Mouse (Mus musculus) hindbrain, embryonic 11.5 days (tissue): ENCODE data around the gene Cpn1. TPM values are rescaled to one million over a fixed set of nuclear protein-coding genes. Genes with fewer than 3 reads are reported as not detected.
"Not testable (repeated sequence)": the region's sequence is repeated elsewhere in the genome, so short reads cannot be mapped to it uniquely, and the experiment has no call there.

ENCODE experiments used
- ATAC-seq: fragments of 200-750 bp; cut with Nextera tagmentation; 2 replicates; pipeline ENCODE4 v1.8.0; 2017; ENCODE audit warnings: mild to moderate bottlenecking, moderate TSS enrichment, moderate library complexity; ENCODE audit not compliant: low FRiP score
- DNase-seq: peaks from one replicate; pipeline ENCODE4 v3.0.0-alpha.2; 2015; ENCODE audit warnings: low spot score
- H3K27ac ChIP-seq: fragments of 300-500 bp; sonication (generic); 2 replicates; pipeline ENCODE4 v1.5.1; 2014; ENCODE audit warnings: mild to moderate bottlenecking, low read depth, low read length
- H3K27me3 ChIP-seq: fragments of 300-500 bp; sonication (generic); 2 replicates; pipeline ENCODE4 v1.6.1; 2014; ENCODE audit warnings: mild to moderate bottlenecking, low read length, moderate library complexity, mixed read lengths; ENCODE audit not compliant: control insufficient read depth, insufficient read depth
- H3K36me3 ChIP-seq: fragments of 300-500 bp; sonication (generic); 2 replicates; pipeline ENCODE4 v1.6.1; 2014; ENCODE audit warnings: mild to moderate bottlenecking, low read length, moderate library complexity, mixed read lengths; ENCODE audit not compliant: control insufficient read depth, insufficient read depth
- H3K4me1 ChIP-seq: fragments of 300-500 bp; sonication (generic); replicated peaks from 2 replicates; pipeline ENCODE4 v1.6.1; 2014; ENCODE audit warnings: low read length, mixed read lengths; ENCODE audit not compliant: control insufficient read depth, insufficient read depth
- H3K4me2 ChIP-seq: fragments of 300-500 bp; sonication (generic); replicated peaks from 2 replicates; pipeline ENCODE4 v1.6.1; 2014; ENCODE audit warnings: mild to moderate bottlenecking, low read depth, low read length
- H3K4me3 ChIP-seq: fragments of 300-500 bp; sonication (generic); 2 replicates; pipeline ENCODE4 v1.5.1; 2014; ENCODE audit warnings: low read depth, low read length
- H3K9ac ChIP-seq: fragments of 300-500 bp; sonication (generic); 2 replicates; pipeline ENCODE4 v1.6.1; 2014; ENCODE audit warnings: low read depth, low read length
- H3K9me3 ChIP-seq: fragments of 300-500 bp; sonication (generic); 2 replicates; pipeline ENCODE4 v1.6.1; 2016; ENCODE audit warnings: low read length; ENCODE audit not compliant: control insufficient read depth
- WGBS: fragments of 180-500 bp; shearing (Covaris S2); extraction: QIAGEN DNeasy Blood & Tissue Kit; methylation state at CpG from one replicate; pipeline ENCODE4 v1.1.7; 2014; 5-methylcytosine and 5-hydroxymethylcytosine counted together
- polyA plus RNA-seq: library from polyadenylated mRNA; unstranded; fragments of >200 nt; fragmentation: Nextera tagmentation; extraction: Ambion mirVana; gene quantifications from 2 replicates; pipeline ENCODE4 v1.2.1, GENCODE M21; 2014

The Cpn1 gene
- polyA plus RNA-seq, 1 experiment from 2014 or later, result 0.54 TPM

DNA sequence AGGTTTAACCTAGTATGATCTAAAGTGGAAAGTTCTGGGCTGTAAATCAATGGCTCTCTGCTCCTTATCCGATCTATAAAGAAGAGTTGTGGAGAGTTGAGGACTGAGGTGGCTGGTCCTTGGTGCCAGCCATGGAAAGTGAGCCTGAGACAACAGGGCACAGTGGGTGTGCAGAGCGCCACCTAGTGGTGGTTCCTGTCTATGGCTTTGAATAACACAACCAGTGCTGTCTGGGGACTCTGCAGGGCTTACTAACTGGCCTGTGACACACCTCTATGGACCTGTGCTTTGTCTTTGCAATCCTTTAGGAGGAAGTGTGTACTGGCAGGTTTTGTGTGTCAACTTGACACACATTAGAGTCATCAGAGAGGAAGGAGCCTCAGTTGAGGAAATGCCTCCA is 27.2 kb downstream of the Cpn1 start:
- no peaks in the 10 kb centered on the region for H3K27me3 ChIP-seq
- 26% methylated on average over 2 of the region's 2 CpGs for WGBS
- ATAC-seq, result no peak
- peak; percentile 83 for DNase-seq
- no peak overlapping the region for H3K4me2 ChIP-seq
- no peak overlapping the region for H3K4me3 ChIP-seq
- no peaks in the 10 kb centered on the region for H3K9me3 ChIP-seq
- no peaks in the 10 kb centered on the region for H3K4me1 ChIP-seq
- no peaks in the 10 kb centered on the region for H3K36me3 ChIP-seq
- H3K9ac ChIP-seq, result no peak overlapping the region
- H3K27ac ChIP-seq, result no peak overlapping the region

DNA sequence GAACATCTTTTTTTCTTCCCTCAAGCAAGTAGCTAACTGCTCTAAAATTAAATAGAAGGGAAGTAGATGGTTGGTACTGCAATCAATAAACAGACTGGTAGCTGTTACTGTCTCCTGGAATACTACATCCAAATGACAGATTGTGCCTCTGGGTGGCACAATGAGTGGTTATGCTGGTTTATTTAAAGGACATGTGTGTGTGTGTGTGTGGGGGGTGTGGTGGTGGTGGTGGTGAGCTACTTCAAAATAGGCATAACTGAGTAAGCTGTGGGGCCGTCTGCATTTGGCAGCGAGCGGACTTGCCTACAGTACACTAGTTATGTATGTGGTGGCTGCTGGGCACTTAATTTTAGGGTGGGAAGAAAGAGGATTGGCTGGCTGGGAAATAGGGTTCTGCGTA is 28.5 kb downstream of the Cpn1 start:
- H3K36me3 ChIP-seq, result no peaks in the 10 kb centered on the region
- H3K4me2 ChIP-seq, result no peak overlapping the region
- H3K27ac ChIP-seq, result no peak overlapping the region
- no peaks in the 10 kb centered on the region for H3K27me3 ChIP-seq
- H3K4me1 ChIP-seq, result no peaks in the 10 kb centered on the region
- H3K9me3 ChIP-seq, result no peaks in the 10 kb centered on the region
- H3K9ac ChIP-seq, result no peak overlapping the region
- DNase-seq (no peak), ATAC-seq (no peak)
- H3K4me3 ChIP-seq, result no peak overlapping the region
- 83% methylated on average over 4 of the region's 4 CpGs for WGBS

DNA sequence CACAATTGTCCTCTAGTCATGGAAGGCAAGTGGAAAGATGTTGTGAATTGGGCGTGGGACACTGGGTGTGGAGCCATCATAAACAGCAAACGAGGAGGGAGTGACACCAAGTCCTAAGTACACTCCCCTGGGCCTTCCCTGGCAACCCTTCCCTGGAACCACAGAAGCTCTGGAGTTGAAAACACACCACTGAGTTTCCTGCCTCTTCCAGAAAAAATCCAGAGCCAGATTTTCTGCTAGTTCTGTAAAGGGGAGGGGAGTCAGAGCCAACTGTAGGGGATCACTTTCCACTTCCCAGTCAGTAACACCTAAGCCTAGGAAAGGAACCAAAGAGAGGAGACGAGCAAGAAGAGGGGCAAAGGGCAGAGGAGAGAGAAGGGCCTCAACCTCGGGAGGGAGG is 29.0 kb downstream of the Cpn1 start:
- Histone ChIP-seq H3K9me3 (no peaks in the 10 kb centered on the region), H3K4me2 (no peak overlapping the region), H3K4me3 (no peak overlapping the region), H3K36me3 (no peaks in the 10 kb centered on the region), H3K4me1 (no peaks in the 10 kb centered on the region), H3K27ac (no peak overlapping the region), H3K9ac (no peak overlapping the region), H3K27me3 (no peaks in the 10 kb centered on the region)
- no peak for ATAC-seq
- WGBS, result 28% methylated on average over 4 of the region's 4 CpGs
- no peak for DNase-seq

DNA sequence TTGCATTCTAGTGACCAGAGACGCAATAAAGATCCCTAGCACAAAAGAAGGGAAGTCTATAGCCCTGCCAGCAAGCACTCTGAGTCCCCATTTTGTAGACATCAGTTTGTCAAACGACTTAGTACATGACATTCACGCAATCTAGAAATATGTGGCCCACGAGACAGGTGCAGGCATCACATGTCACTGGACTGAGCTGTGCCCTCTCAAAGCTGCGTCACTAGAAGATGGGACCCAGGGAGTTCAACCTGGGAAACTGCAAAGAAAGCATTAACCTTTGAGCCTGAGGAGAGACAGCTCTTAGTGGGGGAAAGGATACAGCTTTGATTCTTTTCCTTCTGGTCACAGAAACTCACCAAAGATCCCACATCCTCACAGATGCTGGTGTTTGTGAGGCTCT is 31.1 kb downstream of the Cpn1 start:
- H3K36me3 ChIP-seq, result no peaks in the 10 kb centered on the region
- H3K4me1 ChIP-seq, result no peaks in the 10 kb centered on the region
- H3K4me2 ChIP-seq, result no peak overlapping the region
- whole genome bisulfite sequencing, result 79% methylated on average over 5 of the region's 5 CpGs
- H3K4me3 ChIP-seq, result no peak overlapping the region
- no peak for ATAC-seq
- H3K9me3 ChIP-seq, result no peaks in the 10 kb centered on the region
- no peak overlapping the region for H3K27ac ChIP-seq
- no peaks in the 10 kb centered on the region for H3K27me3 ChIP-seq
- DNase-seq, result no peak
- no peak overlapping the region for H3K9ac ChIP-seq

DNA sequence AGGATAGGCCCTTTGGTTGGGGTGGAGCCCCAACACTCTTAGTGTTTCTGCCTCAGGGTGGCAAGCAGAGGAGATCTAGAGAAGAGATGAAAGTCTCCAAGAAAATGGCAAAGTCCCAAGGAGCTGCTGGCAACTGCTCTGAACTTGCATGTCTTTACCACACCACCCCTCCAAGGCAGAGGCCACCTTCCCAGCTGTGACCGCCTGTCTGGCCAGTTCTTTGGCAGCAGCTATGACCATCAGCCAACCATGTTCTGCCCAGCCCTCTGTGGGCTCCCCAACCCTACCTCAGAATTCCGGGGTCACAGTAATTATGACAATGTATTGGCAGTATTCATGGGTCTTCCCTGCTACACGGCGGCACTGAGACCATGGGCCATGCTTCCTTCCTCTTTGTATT is 31.5 kb downstream of the Cpn1 start:
- no peak overlapping the region for H3K9ac ChIP-seq
- no peaks in the 10 kb centered on the region for H3K4me1 ChIP-seq
- ATAC-seq (no peak), DNase-seq (no peak)
- H3K4me3 ChIP-seq, result no peak overlapping the region
- 74% methylated on average over 4 of the region's 4 CpGs for WGBS
- H3K27me3 ChIP-seq, result no peaks in the 10 kb centered on the region
- no peaks in the 10 kb centered on the region for H3K36me3 ChIP-seq
- no peak overlapping the region for H3K4me2 ChIP-seq
- H3K27ac ChIP-seq, result no peak overlapping the region
- no peaks in the 10 kb centered on the region for H3K9me3 ChIP-seq

DNA sequence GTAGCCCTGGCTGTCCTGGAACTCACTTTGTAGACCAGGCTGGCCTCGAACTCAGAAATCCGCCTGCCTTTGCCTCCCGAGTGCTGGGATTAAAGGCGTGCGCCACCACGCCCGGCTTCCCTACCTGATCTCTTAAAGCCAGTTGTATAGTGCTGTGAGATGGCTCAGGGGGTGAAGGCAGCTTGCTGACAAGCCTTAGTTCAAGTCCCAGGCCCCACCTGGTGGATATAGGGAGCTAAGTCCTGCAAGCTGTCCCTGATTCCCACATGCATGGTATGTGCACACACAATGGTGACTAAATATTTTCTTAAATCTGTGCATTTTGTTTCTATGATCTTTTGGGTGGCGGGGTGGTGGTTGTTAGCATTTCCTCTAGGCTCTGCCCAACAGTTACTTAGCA is 33.4 kb downstream of the Cpn1 start:
- not testable (repeated sequence) for H3K4me2 ChIP-seq, H3K36me3 ChIP-seq, H3K27ac ChIP-seq, DNase-seq, H3K4me1 ChIP-seq, H3K9me3 ChIP-seq, H3K9ac ChIP-seq, H3K4me3 ChIP-seq, H3K27me3 ChIP-seq, ATAC-seq
- 92% methylated on average over 6 of the region's 8 CpGs for WGBS

DNA sequence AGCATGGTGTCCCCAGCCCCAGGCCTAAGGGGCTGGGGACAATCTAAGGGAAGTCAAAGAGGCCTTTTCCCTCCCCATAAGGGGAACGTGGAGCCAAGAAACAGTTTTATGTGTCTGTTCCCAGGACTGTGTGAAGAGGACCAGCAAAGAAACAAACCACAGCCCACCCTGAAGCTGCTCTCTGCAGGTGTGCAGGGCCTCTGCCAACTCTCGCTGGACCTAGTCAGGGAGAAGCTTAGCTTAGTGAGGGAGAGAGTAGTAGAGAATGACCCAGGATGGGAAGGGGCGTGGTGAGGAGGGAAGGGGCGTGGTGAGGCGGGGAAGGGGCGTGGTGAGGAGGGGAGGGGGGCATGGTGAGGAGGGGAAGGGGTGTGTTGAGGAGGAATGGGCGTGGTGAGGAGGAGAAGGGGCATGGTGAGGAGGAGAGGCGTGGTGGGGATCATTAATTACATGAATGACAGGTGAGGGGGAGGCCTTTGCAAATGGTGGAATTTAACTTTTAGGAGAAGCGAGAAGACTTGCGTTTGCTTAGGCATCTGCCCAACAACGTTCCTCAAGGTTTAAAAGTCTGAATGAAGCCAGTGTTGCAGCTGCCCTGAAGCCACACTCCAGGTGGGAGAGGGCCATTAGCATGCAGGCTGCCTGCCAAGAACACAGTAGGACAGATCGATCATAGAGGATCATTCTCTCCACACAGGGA is 37.1 kb downstream of the Cpn1 start:
- no peak overlapping the region for H3K9ac ChIP-seq
- DNase-seq (peak; percentile 35), ATAC-seq (no peak)
- H3K4me1 ChIP-seq, result no peaks in the 10 kb centered on the region
- H3K9me3 ChIP-seq, result no peaks in the 10 kb centered on the region
- H3K4me2 ChIP-seq, result no peak overlapping the region
- H3K27me3 ChIP-seq, result no peaks in the 10 kb centered on the region
- H3K4me3 ChIP-seq, result no peak overlapping the region
- 5% methylated on average over 9 of the region's 12 CpGs for WGBS
- no peak overlapping the region for H3K27ac ChIP-seq
- H3K36me3 ChIP-seq, result no peaks in the 10 kb centered on the region

DNA sequence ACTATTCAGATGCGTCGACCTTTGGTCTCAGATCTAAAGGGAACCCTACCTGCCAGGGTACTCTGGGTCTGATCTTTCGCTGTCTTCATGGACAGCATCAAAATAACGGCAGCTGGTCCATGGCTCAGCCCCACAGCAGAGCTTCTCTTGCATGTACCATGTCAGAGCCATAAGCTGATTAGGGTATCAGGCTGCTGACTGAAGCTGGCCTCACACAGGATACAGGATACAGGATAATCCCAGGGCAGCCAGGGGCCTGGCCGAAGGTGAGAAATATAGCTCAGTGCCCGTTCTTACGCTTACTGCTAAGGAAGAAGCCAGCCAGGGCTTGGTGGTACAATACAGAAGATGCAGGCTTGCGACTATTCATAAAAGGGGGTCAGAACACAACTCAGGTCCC is 41.8 kb downstream of the Cpn1 start:
- ATAC-seq, result no peak
- H3K9me3 ChIP-seq, result no peaks in the 10 kb centered on the region
- WGBS, result 88% methylated on average over 8 of the region's 8 CpGs

DNA sequence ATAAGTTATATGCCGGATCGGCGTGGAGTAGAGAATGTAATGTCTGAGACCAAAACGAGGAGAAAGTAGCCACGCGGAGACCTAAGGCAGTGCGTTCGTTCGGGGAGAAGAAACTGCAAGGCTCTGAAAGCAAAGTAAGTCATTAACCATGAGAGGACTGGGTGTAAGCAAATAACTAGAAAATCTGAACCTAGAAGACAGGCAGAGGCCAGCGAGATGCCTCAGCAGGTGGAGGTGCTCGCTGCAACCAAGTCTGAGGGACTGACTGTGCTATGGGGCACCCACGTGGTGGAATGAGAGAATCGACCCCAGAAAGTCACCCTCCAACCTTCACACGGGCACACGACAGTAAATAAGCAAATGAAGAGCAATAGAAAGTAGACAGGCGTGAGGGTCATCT is 43.3 kb downstream of the Cpn1 start:
- Histone ChIP-seq H3K9ac (no peak overlapping the region), H3K36me3 (no peaks in the 10 kb centered on the region), H3K4me3 (no peak overlapping the region), H3K27me3 (no peaks in the 10 kb centered on the region), H3K4me1 (no peaks in the 10 kb centered on the region), H3K9me3 (no peaks in the 10 kb centered on the region), H3K27ac (no peak overlapping the region), H3K4me2 (no peak overlapping the region)
- ATAC-seq (no peak), DNase-seq (no peak)
- WGBS, result 83% methylated on average over 16 of the region's 16 CpGs

More for the DNA sequence above, 41.8 kb downstream of the Cpn1 start:
- no peaks in the 10 kb centered on the region for H3K27me3 ChIP-seq
- H3K4me2 ChIP-seq, result no peak overlapping the region
- no peak overlapping the region for H3K4me3 ChIP-seq
- no peaks in the 10 kb centered on the region for H3K36me3 ChIP-seq
- no peaks in the 10 kb centered on the region for H3K4me1 ChIP-seq
- H3K27ac ChIP-seq, result no peak overlapping the region
- no peak overlapping the region for H3K9ac ChIP-seq
- DNase-seq, result no peak
